Mouse (Mus musculus) heart, embryonic 13.5 days (tissue): ENCODE results near the gene Lgals4. TPM values are rescaled to one million over a fixed set of nuclear protein-coding genes. Genes with fewer than 3 reads are reported as not detected.

Experiments used
- ATAC-seq: fragments of 200-750 bp; cut with Nextera tagmentation; 2 replicates; pipeline ENCODE4 v1.8.0; 2017; ENCODE audit warnings: moderate TSS enrichment; ENCODE audit not compliant: insufficient number of reproducible peaks, low FRiP score, low TSS enrichment; ENCODE audit errors: extremely low read depth
- H3K27ac ChIP-seq: fragments of 300-500 bp; sonication (generic); replicated peaks from 2 replicates; pipeline ENCODE4 v1.5.1; 2015; ENCODE audit warnings: moderate library complexity, mild to moderate bottlenecking, inconsistent platforms
- H3K27me3 ChIP-seq: fragments of 300-500 bp; sonication (generic); replicated peaks from 2 replicates; pipeline ENCODE4 v1.6.1; 2015; ENCODE audit warnings: mild to moderate bottlenecking, inconsistent platforms
- H3K36me3 ChIP-seq: fragments of 300-500 bp; sonication (generic); 2 replicates; pipeline ENCODE4 v1.6.1; 2015; ENCODE audit warnings: mild to moderate bottlenecking, inconsistent platforms
- H3K4me1 ChIP-seq: fragments of 300-500 bp; sonication (generic); 2 replicates; pipeline ENCODE4 v1.6.1; 2015; ENCODE audit warnings: inconsistent platforms
- H3K4me2 ChIP-seq: fragments of 300-500 bp; sonication (generic); 2 replicates; pipeline ENCODE4 v1.6.1; 2015; ENCODE audit warnings: inconsistent platforms, mild to moderate bottlenecking, moderate library complexity
- H3K4me3 ChIP-seq: fragments of 300-500 bp; sonication (generic); 2 replicates; pipeline ENCODE4 v1.5.1; 2015; ENCODE audit warnings: moderate library complexity, mild to moderate bottlenecking, inconsistent platforms
- H3K9ac ChIP-seq: fragments of 300-500 bp; sonication (generic); 2 replicates; pipeline ENCODE4 v1.6.1; 2015; ENCODE audit warnings: inconsistent platforms, mild to moderate bottlenecking, moderate library complexity
- H3K9me3 ChIP-seq: fragments of 300-500 bp; sonication (generic); 2 replicates; pipeline ENCODE4 v1.6.1; 2016; ENCODE audit warnings: inconsistent platforms
- WGBS: fragments of 180-500 bp; shearing (Covaris S2); methylation state at CpG from one replicate; pipeline ENCODE4 v1.1.7; 2015; ENCODE audit warnings: mixed read lengths; 5-methylcytosine and 5-hydroxymethylcytosine counted together
- polyA plus RNA-seq: library from polyadenylated mRNA; unstranded; fragments of >200 nt; fragmentation: Nextera tagmentation; extraction: Ambion mirVana; gene quantifications from 2 replicates; pipeline ENCODE4 v1.2.1, GENCODE M21; 2015

Gene Lgals4
- polyA plus RNA-seq, 1 experiment from 2014 or later: 4.3 TPM

DNA sequence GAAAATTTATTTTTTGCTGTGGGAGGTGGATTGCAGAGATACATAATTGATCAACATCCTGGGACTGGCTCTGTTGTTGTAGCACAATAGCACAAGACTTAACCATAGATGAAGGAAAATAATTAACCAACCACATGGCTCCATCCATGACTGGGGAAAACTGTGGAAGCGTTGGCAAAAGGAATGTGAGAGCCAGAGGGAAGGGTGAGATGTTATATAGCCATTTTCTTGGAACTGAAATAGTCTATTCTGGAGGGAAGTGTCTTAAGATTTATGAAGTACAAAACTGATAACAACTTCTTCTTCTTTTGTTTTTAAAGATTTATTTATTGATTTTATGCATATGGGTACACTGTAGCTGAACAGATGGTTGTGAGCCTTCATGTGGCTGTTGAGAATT is 13.6 kb downstream of the Lgals4 start:
- ATAC-seq: no peak
- no peak overlapping the region for H3K4me2 ChIP-seq
- no peaks in the 10 kb centered on the region; the same call in 1 of the 2 replicates for H3K27me3 ChIP-seq
- H3K36me3 ChIP-seq: no peaks in the 10 kb centered on the region
- no peaks in the 10 kb centered on the region for H3K4me1 ChIP-seq
- no peak overlapping the region for H3K9ac ChIP-seq
- 0 out of 2 replicates have a peak, but pooled peaks cover 3% of the 10 kb centered on the region for H3K9me3 ChIP-seq
- H3K4me3 ChIP-seq: no peak overlapping the region
- 78% methylated on average over 1 of the region's 1 CpGs for WGBS
- H3K27ac ChIP-seq: no peak overlapping the region

DNA sequence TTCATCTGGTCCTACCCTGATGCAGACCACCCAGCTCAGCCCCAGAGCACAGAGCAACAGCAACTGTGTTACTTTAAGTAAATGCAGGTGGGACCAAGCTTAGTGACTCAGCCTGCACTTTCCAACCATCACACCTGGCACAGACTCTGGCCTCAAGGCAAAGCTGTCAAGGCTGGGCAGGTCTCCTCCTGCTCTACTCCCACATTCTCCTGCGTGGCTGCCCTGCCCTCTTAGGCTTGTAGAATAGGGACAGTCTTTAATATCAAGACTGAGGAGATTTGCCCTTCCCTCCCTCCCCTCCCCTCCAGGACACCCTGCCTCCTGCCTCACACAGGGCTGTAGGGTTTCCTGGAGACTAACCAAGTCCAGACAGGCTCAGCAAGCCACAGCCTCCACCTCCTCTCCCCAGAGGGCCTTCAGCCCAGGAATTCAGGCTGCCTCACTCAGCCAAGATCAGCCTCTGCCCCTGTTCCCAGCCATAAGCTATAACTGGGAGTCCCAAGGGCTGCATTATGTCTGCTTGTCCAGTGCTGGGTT is 16.1 kb downstream of the Lgals4 start:
- no peak for ATAC-seq
- H3K9ac ChIP-seq: no peak overlapping the region

DNA sequence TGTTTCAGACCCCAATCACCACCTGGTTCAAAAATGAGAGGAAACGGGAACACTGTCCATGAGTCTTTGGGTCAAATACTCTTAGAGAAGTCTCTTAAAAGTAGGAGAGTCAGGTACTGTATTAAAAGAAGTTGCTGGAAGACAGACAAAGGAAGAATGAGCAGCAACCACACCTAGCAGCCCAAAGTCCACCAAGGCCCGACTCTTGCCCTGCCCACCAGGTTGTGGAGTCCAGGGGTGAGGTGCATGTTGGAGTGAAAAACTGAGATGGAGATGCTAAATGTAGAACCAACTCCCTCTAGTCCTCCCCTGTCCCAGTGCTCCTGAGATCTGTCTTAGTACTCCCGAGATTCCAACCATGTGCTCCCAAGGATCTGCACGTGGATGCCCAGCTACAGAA is 17.0 kb downstream of the Lgals4 start:
- 0 out of 2 replicates have a peak, but pooled peaks cover 3% of the 10 kb centered on the region for H3K9me3 ChIP-seq
- ATAC-seq: no peak
- no peaks in the 10 kb centered on the region for H3K36me3 ChIP-seq
- no peak overlapping the region for H3K4me3 ChIP-seq
- no peak overlapping the region for H3K9ac ChIP-seq
- H3K27ac ChIP-seq: no peak overlapping the region
- no peaks in the 10 kb centered on the region for H3K4me1 ChIP-seq
- no peak overlapping the region for H3K4me2 ChIP-seq
- 75% methylated on average over 4 of the region's 4 CpGs for WGBS
- no peaks in the 10 kb centered on the region; the same call in 1 of the 2 replicates for H3K27me3 ChIP-seq

More for the DNA sequence above, 16.1 kb downstream of the Lgals4 start:
- 0 out of 2 replicates have a peak, but pooled peaks cover 3% of the 10 kb centered on the region for H3K9me3 ChIP-seq
- no peaks in the 10 kb centered on the region; the same call in 1 of the 2 replicates for H3K27me3 ChIP-seq
- 0 out of 2 replicates have a peak overlapping the region, but pooled peaks have one; percentile 15 for H3K27ac ChIP-seq
- H3K4me3 ChIP-seq: no peak overlapping the region
- no peak overlapping the region for H3K4me2 ChIP-seq
- H3K4me1 ChIP-seq: no peaks in the 10 kb centered on the region
- H3K36me3 ChIP-seq: no peaks in the 10 kb centered on the region
- WGBS: 42% methylated on average over 1 of the region's 1 CpGs

DNA sequence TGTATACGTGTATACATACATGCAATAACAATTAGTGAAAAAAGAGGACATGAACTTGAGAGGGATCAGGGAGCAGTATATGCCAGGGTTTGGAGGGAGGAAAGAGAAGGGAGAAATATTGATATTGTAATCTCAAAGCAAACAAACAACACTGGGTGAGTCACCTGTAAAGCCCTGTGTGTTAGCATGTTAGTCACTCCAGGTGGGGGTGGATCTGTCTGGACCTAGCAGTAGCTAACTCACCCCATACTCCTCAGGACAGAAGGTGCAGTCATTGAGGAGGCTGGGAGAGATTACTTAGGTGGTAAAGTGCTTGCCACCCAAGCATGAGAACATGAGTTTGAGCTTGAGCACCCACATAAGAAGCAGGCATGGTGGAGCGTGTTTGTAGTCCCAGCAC is 26.3 kb downstream of the Lgals4 start:
- no peaks in the 10 kb centered on the region for H3K36me3 ChIP-seq
- no peaks in the 10 kb centered on the region for H3K27me3 ChIP-seq
- no peak overlapping the region for H3K4me3 ChIP-seq
- H3K9ac ChIP-seq: no peak overlapping the region
- no peak overlapping the region for H3K4me2 ChIP-seq
- no peak overlapping the region for H3K27ac ChIP-seq
- 84% methylated on average over 2 of the region's 2 CpGs for WGBS
- peaks cover 16% of the 10 kb centered on the region for H3K4me1 ChIP-seq
- 0 out of 2 replicates have a peak, but pooled peaks cover 5% of the 10 kb centered on the region for H3K9me3 ChIP-seq
- ATAC-seq: no peak

DNA sequence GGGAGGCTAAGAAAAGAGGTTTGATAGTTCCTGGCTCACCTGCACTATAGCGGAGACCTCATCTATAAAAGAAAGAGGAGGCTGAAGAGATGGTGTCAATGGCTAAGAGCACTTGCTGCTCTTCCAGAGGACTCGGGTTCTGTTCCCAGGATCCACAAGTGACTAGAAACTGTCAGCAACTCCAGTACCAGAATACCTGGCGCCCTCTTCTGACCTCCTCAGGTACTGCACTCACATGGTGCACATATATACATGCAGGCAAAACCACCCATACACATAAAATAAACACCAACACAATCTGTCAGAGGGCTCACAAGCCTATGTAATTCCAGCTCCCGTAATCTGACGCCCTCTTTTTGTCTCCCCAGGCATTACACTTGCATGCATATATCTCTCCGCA is 27.2 kb downstream of the Lgals4 start:
- H3K27me3 ChIP-seq: no peaks in the 10 kb centered on the region
- no peak overlapping the region for H3K4me3 ChIP-seq
- no peak overlapping the region for H3K4me2 ChIP-seq
- WGBS: 79% methylated on average over 6 of the region's 6 CpGs
- peaks cover 21% of the 10 kb centered on the region for H3K4me1 ChIP-seq
- no peak overlapping the region for H3K9ac ChIP-seq
- H3K27ac ChIP-seq: no peak overlapping the region
- H3K9me3 ChIP-seq: 0 out of 2 replicates have a peak, but pooled peaks cover 5% of the 10 kb centered on the region
- no peak for ATAC-seq
- no peaks in the 10 kb centered on the region for H3K36me3 ChIP-seq

DNA sequence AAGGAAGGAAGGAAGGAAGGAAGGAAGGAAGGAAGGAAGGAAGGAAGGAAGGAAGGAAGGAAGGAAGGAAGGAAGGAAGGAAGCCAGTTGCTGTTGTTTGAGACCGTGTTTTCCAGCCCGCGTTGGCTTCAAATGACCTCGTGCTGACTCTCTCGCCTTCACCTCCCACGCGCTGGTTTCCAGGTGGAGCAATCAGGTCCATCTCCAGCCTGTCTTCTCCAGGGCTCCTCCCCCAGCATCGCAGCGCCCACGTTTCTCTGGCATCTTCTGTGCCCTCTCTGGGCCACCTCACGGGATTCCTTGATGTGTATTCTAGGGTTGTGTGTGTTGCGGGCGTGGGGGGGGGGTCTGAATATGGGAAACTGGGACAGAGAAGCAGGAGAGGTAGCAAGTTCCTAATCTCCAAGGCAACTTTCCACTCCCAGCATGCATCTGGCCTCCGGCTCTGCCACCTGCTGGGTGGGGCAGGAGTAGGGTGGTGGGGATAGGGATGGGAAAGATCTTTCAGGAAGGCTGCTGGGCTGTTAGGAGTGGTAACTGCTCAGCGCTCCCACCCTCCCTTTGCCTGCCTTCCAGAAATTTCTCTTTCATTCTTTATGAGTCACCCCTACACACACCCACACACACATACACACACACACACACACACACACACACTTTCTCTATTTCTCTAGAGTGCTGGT is 29.3 kb downstream of the Lgals4 start:
- Histone ChIP-seq H3K4me3 (no peak overlapping the region), H3K9me3 (0 out of 2 replicates have a peak, but pooled peaks cover 5% of the 10 kb centered on the region), H3K27me3 (no peaks in the 10 kb centered on the region), H3K27ac (no peak overlapping the region), H3K4me1 (peaks cover 26% of the 10 kb centered on the region), H3K36me3 (no peaks in the 10 kb centered on the region), H3K4me2 (no peak overlapping the region), H3K9ac (no peak overlapping the region)
- ATAC-seq: no peak
- WGBS: 66% methylated on average over 15 of the region's 15 CpGs

DNA sequence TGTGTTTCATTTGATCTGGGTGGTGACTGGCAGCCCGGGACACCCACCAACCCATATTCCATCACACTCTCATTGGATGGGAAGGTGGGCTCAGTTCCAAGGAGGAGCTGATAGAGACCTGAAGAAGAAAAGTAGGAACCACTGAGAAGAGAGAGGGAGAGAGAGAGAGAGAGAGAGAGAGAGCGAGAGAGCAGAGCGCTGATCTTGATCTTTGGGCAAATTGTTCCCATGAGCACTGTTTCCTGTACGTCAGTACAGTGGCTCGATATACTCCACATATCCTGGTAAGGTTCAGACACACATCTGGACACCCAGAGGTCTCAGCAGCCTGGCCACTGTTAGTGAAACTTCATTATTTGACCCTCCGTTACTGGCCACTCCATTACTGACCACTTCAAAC is 29.9 kb downstream of the Lgals4 start, which contains the start of gene Lgals7:
Lgals7 (plus strand) TSS at position 314 of the 400 bp plus-strand sequence.
- H3K9me3 ChIP-seq: 0 out of 2 replicates have a peak, but pooled peaks cover 5% of the 10 kb centered on the region
- no peak for ATAC-seq
- H3K4me3 ChIP-seq: peak within 1 kb of the TSS; percentile 2; the same call in 1 of the 2 replicates
- no peaks in the 10 kb centered on the region for H3K27me3 ChIP-seq
- no peaks in the 10 kb centered on the region for H3K36me3 ChIP-seq
- no peak within 1 kb of the TSS for H3K9ac ChIP-seq
- peak within 1 kb of the TSS; percentile 38 for H3K27ac ChIP-seq
- peak within 1 kb of the TSS; percentile 27 for H3K4me2 ChIP-seq
- H3K4me1 ChIP-seq: peaks cover 26% of the 10 kb centered on the region
- WGBS: 73% methylated on average over 6 of the region's 6 CpGs

DNA sequence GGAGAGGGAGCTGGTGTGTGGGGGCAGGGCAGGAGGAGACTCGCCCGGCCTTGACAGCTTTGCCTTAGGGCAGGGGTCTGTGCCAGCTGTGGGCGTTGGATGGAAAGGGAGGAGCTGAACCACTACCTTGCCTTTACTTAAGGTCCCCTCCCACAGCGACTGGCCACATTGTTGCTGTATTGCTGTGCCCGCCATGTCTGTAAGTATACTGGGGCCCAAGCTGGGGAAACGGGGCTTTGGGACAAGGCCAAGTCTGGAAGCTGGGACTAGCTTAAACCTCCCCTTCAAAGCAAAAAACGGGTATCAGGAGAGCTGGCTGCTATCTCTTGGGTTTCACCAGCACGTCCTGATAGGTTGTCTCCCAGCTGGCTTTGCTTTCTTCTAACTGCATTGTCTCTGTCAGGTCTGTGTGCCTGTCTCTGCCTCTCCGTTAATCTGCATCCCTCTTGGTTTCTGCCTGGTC is 30.7 kb downstream of the Lgals4 start:
- H3K27ac ChIP-seq: peak overlapping the region; percentile 38
- no peaks in the 10 kb centered on the region for H3K27me3 ChIP-seq
- WGBS: 36% methylated on average over 9 of the region's 9 CpGs
- H3K4me1 ChIP-seq: peaks cover 26% of the 10 kb centered on the region
- no peak overlapping the region for H3K9ac ChIP-seq
- peak overlapping the region; percentile 2; the same call in 1 of the 2 replicates for H3K4me3 ChIP-seq
- peak overlapping the region; percentile 27 for H3K4me2 ChIP-seq
- no peak for ATAC-seq
- H3K36me3 ChIP-seq: no peaks in the 10 kb centered on the region
- 0 out of 2 replicates have a peak, but pooled peaks cover 5% of the 10 kb centered on the region for H3K9me3 ChIP-seq

DNA sequence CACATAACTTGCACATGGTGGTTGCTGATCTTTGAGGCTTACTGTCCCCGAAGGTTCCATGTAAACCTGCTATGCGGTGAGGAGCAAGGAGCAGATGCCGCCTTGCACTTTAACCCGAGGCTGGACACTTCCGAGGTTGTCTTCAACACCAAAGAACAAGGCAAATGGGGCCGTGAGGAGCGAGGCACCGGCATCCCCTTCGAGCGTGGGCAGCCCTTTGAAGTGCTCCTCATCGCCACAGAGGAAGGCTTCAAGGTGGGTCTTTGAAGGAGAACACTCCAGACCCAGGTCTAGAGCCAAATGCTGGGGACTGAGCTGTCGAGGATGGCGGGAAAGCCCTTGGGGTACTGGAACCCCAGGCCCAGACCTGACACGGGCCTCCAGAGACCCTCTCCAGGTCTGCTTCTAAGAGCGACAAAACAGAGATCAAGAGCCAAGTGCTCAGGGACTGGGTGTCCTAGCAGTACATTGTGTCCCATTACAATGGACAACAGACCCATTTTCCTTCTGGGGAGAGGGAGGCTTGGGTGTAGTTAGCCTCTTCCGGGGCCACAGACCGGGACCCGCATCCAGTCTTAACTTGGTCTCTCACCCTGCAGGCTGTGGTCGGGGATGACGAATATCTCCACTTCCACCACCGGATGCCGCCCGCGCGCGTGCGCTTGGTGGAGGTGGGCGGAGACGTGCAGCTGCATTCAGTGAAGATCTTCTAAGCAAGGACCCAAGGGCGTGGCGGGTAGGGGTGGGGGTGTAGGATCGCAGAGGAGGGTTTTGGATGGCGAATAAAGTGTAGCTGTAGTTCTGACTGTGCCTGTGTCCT is 32.0 kb downstream of the Lgals4 start:
- peak; percentile 35; the same call in 1 of the 2 replicates for ATAC-seq
- 0 out of 2 replicates have a peak, but pooled peaks cover 4% of the 10 kb centered on the region for H3K9me3 ChIP-seq
- H3K4me1 ChIP-seq: peaks cover 26% of the 10 kb centered on the region
- 37% methylated on average over 33 of the region's 33 CpGs for WGBS
- no peaks in the 10 kb centered on the region for H3K27me3 ChIP-seq
- no peaks in the 10 kb centered on the region for H3K36me3 ChIP-seq
- H3K4me3 ChIP-seq: peak overlapping the region; percentile 41
- peak overlapping the region; percentile 71 for H3K9ac ChIP-seq
- peak overlapping the region; percentile 36; the same call in 1 of the 2 replicates for H3K27ac ChIP-seq
- peak overlapping the region; percentile 68 for H3K4me2 ChIP-seq

DNA sequence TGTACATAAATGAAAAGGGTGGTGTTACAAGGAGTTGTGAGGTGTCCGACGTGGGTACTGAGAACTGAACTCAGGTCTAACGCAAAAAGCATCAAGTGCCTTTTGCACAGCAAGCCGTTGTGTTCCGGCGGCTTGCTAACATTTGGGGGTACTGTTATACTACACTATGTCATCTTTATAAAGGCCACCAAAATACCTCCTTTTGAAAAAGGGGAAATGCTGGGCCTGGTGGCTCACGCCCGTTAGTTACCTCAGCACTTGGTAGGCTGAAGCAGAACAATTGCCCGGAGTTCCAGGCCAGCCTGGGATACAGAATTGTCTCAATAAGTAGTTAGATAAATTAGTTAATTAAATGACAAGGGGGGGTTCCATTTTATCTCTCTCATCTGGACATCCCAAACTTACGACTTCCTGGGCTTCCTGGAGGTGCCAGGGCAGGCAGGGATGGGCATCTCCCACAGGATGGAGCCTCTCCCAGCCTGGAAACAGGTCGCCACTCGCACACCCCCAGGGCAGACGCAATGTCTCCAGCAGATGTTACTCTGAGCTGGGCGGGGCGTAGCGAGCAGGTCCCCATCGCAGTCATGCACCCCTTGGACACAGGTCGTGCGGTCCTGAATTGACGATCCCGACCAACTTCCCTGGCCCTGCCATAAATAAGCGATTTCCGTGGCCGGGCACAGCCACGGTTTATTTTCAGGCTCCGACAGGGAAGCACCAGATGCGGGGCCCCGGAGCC is 33.3 kb downstream of the Lgals4 start:
- no peaks in the 10 kb centered on the region for H3K27me3 ChIP-seq
- H3K36me3 ChIP-seq: no peaks in the 10 kb centered on the region
- 0 out of 2 replicates have a peak overlapping the region, but pooled peaks have one; percentile 56 for H3K9ac ChIP-seq
- peaks cover 26% of the 10 kb centered on the region for H3K4me1 ChIP-seq
- H3K4me2 ChIP-seq: no peak overlapping the region
- WGBS: 91% methylated on average over 28 of the region's 28 CpGs
- no peak for ATAC-seq
- no peak overlapping the region for H3K4me3 ChIP-seq
- H3K27ac ChIP-seq: no peak overlapping the region
- no peaks in the 10 kb centered on the region for H3K9me3 ChIP-seq
